Mouse (Mus musculus): ENCODE results near the gene Olfr205. TPM values are rescaled to one million over a fixed set of nuclear protein-coding genes. Genes with fewer than 3 reads are reported as not detected.
"Not testable (repeated sequence)": the region's sequence is repeated elsewhere in the genome, so short reads cannot be mapped to it uniquely, and the experiment has no call there.

Olfr205 gene
- not detected for total RNA-seq (2021)
- long read RNA-seq, experiment 1 = 0 reads
- long read RNA-seq, experiment 2 = 0 reads

GRCm38 (mm10) chr16:59331038-59331437, at the start of gene Olfr205:
Olfr205 (minus strand) TSS chr16:59331138.
- DNase-seq = no peak

- DNase-seq = no peak
These were observed 33.0 kb upstream of the Olfr205 start, which contains the start of gene Olfr209 for GRCm38 (mm10) chr16:59363893-59364292. Olfr209 (minus strand) TSS chr16:59363993.

GRCm38 (mm10) chr16:59349146-59349545, 18.2 kb upstream of the Olfr205 start, which contains the start of gene Olfr206:
Olfr206 (minus strand) TSS chr16:59349246.
- no peak for DNase-seq

DNA sequence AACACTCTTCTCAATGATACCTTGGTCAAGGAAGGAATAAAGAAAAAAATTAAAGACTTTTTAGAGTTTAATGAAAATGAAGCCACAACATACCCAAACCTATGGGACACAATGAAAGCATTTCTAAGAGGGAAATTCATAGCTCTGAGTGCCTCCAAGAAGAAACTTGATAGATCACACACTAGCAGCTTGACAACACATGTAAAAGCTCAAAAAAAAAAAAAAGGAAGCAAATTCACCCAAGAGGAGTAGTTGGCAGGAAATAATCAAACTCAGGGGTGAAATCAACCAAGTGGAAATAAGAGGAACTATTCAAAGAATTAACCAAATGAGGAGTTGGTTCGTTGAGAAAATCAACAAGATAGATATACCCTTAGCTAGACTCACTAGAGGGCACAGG, 7.7 kb downstream of the Olfr205 start:
- DNase-seq = not testable (repeated sequence)

GRCm38 (mm10) chr16:59318148-59318547, 12.8 kb downstream of the Olfr205 start, which contains the start of gene Olfr204:
Olfr204 (minus strand) TSS chr16:59318248.
- DNase-seq = no peak

DNA sequence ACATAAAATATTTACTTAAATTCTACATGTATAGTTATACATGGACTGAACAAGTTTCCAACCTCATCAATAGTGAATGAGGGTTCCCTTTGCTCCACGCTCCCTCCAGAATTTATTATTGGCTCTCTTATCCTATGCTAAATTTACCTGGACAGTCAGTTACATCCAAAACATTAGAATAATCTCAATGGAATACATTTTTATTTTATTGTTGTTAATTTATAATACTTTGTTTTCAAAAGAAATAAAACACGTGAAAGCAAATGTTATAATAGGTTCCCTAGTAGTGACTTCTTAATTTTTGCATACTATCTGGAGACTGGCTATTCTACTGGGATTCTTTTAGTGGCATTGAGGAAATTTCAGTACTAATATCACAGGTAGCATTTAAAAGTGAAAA, 32.4 kb downstream of the Olfr205 start, which contains the start of gene Olfr203:
Olfr203 (plus strand) TSS at position 301 of the 400 bp plus-strand sequence.
- DNase-seq = no peak

- DNase-seq = not testable (repeated sequence)
These were observed 43.4 kb downstream of the Olfr205 start for GRCm38 (mm10) chr16:59287576-59287975.

- no peak for DNase-seq
These were observed 44.2 kb downstream of the Olfr205 start, which contains the start of gene Olfr202 for GRCm38 (mm10) chr16:59286693-59287092. Olfr202 (minus strand) TSS chr16:59286793.

DNA sequence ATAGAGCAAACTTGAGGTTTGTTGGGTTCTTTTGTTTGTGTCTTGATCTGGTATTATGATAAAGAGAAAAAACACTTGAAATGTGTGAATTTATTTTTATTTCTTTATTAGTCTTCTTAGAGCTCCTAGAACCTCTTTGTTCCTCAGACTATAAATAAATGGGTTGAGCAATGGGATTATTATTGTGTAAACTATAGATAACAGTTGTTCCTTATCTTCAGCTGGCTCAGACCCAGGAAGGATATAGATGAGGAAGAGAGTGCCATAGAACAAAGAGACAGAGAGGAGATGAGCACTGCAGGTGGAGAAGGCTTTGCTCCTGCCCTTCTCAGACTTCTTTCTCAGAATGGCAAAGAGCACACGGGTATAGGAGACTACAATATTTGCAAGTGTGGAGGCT, 47.5 kb downstream of the Olfr205 start:
- DNase-seq = no peak

DNA sequence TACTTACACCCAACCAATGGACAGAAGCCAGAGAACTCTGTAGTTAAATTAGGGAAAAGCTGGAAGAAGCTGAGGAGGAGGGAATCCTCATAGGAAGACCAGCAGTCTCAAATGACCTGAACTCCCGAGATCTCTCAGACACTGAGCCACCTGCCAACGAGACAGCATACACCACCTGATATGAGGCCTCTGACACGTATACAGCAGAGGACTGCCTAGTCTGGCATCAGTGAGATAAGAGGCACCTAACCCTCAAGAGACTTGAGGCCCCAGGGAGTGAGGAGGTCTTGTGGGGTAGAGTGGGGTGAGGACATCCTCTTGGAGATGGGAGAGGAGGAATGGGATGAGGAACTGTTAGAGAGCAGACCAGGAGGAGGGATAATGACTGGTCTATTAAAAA, 50.4 kb downstream of the Olfr205 start:
- no peak for DNase-seq

Other genes with a start within 250 kb of the Olfr205 start
- gene Olfr191, start 241.3 kb downstream of the Olfr205 start, total RNA-seq (2021) = not detected
- not detected for gene Olfr193, start 219.3 kb downstream of the Olfr205 start, total RNA-seq (2021)
- not detected for gene Olfr194, start 210.1 kb downstream of the Olfr205 start, total RNA-seq (2021)
- gene Olfr195, start 184.1 kb downstream of the Olfr205 start, total RNA-seq (2021) = not detected
- not detected for gene Olfr196, start 160.7 kb downstream of the Olfr205 start, total RNA-seq (2021)
- gene Olfr198, start 127.6 kb downstream of the Olfr205 start, total RNA-seq (2021) = not detected
- not detected for gene Olfr199, start 111.4 kb downstream of the Olfr205 start, total RNA-seq (2021)
- not detected for gene Olfr201, start 58.5 kb downstream of the Olfr205 start, total RNA-seq (2021)
- gene Olfr202, start 44.3 kb downstream of the Olfr205 start, total RNA-seq (2021) = not detected
- not detected for gene Olfr203, start 32.3 kb downstream of the Olfr205 start, total RNA-seq (2021)
- gene Olfr204, start 12.9 kb downstream of the Olfr205 start, total RNA-seq (2021) = not detected
- gene Olfr206, start 18.1 kb upstream of the Olfr205 start, total RNA-seq (2021) = not detected
- gene Olfr209, start 32.9 kb upstream of the Olfr205 start, total RNA-seq (2021) = not detected
- gene Gabrr3, start 76.2 kb upstream of the Olfr205 start, total RNA-seq (2021) = not detected
- 10 to 100 TPM; 23.9 to 26.1 TPM for gene Riox2, start 140.6 kb upstream of the Olfr205 start, total RNA-seq (2021)

All from adrenal gland, postnatal 36 days (tissue).